Mouse (Mus musculus) CH12.LX (cell line): ENCODE results near the gene Pigf. TPM values are rescaled to one million over a fixed set of nuclear protein-coding genes. Genes with fewer than 3 reads are reported as not detected.

ENCODE experiments used
- DNase-seq: peaks from one replicate; pipeline ENCODE4 v3.0.0-alpha.2; 2013; ENCODE audit errors: extremely low read depth
- H3K27ac ChIP-seq: 2 replicates; pipeline ENCODE4 v1.5.1; 2012; ENCODE audit warnings: low read depth, mild to moderate bottlenecking, control low read depth, moderate library complexity; ENCODE audit not compliant: insufficient read depth
- H3K27me3 ChIP-seq: replicated peaks from 2 replicates; pipeline ENCODE3; 2012; ENCODE audit warnings: inconsistent platforms
- H3K36me3 ChIP-seq, 2 experiments: replicated peaks in 1 of 2; 2 replicates each; pipeline versions ENCODE3 to v1.6.1; 2012; ENCODE audit warnings: inconsistent platforms in 1 of 2, low read length in 1 of 2, mild to moderate bottlenecking in 1 of 2, mixed read lengths in 1 of 2, moderate library complexity in 1 of 2; ENCODE audit not compliant: control insufficient read depth in 1 of 2, insufficient read depth in 1 of 2
- H3K4me1 ChIP-seq, 2 experiments: 2 replicates each; pipeline ENCODE4 v1.6.1; 2012; ENCODE audit warnings: inconsistent platforms in 1 of 2, moderate library complexity in 1 of 2; ENCODE audit not compliant: insufficient read depth in 2 of 2, control insufficient read depth in 1 of 2
- H3K4me2 ChIP-seq: 2 replicates; pipeline ENCODE4 v1.6.1; 2012; ENCODE audit warnings: low read depth, mild to moderate bottlenecking, control low read depth; ENCODE audit not compliant: poor library complexity, insufficient read depth, severe bottlenecking
- H3K4me3 ChIP-seq, 3 experiments: fragments of 150-350 bp in 1 of 3; sonication (generic) in 1 of 3; replicated peaks in 1 of 3; 2 replicates each; pipeline versions ENCODE3 to v1.5.1; 2011 to 2012; ENCODE audit warnings: low read depth in 2 of 3, low read length in 2 of 3, mild to moderate bottlenecking in 2 of 3, moderate library complexity in 2 of 3, control low read depth in 1 of 3, improper control_type of control experiment in 1 of 3, inconsistent platforms in 1 of 3, mixed read lengths in 1 of 3; ENCODE audit not compliant: poor library complexity in 1 of 3
- H3K79me2 ChIP-seq: replicated peaks from 2 replicates; pipeline ENCODE4 v1.6.1; 2012; ENCODE audit warnings: mild to moderate bottlenecking, moderate library complexity; ENCODE audit not compliant: control insufficient read depth, poor library complexity, insufficient read depth, severe bottlenecking; ENCODE audit errors: extremely low read depth
- H3K9ac ChIP-seq: 2 replicates; pipeline ENCODE4 v1.6.1; 2012; ENCODE audit warnings: low read depth, mild to moderate bottlenecking, control low read depth, moderate library complexity; ENCODE audit not compliant: insufficient read depth
- H3K9me3 ChIP-seq: replicated peaks from 2 replicates; pipeline ENCODE3; 2012; ENCODE audit warnings: low read length, inconsistent platforms, mixed read lengths
- BHLHE40 ChIP-seq: IDR thresholded peaks from 2 replicates; pipeline ENCODE4 v1.6.1; 2011; ENCODE audit warnings: mild to moderate bottlenecking, low read depth, low read length, improper control_type of control experiment
- CHD1 ChIP-seq: IDR thresholded peaks from 2 replicates; pipeline ENCODE4 v1.6.1; 2012; ENCODE audit warnings: low read depth, low read length, improper control_type of control experiment, inconsistent platforms
- CTCF ChIP-seq, 2 experiments: IDR thresholded peaks in 1 of 2; conservative IDR thresholded peaks in 1 of 2; 2 replicates each; pipeline ENCODE4 v1.5.1; 2011 to 2012; ENCODE audit warnings: low read depth in 2 of 2, low read length in 2 of 2, improper control_type of control experiment in 1 of 2, inconsistent platforms in 1 of 2, mild to moderate bottlenecking in 1 of 2, moderate library complexity in 1 of 2
- E2F4 ChIP-seq: IDR thresholded peaks from 2 replicates; pipeline ENCODE4 v1.6.1; 2011; ENCODE audit warnings: low read depth, low read length, improper control_type of control experiment; ENCODE audit not compliant: insufficient replicate concordance
- ELF1 ChIP-seq: IDR thresholded peaks from 2 replicates; pipeline ENCODE4 v1.6.1; 2014; ENCODE audit warnings: low read depth, mild to moderate bottlenecking, inconsistent platforms, low read length, improper control_type of control experiment
- EP300 ChIP-seq: IDR thresholded peaks from 2 replicates; pipeline ENCODE4 v1.6.1; 2011; ENCODE audit warnings: low read length, improper control_type of control experiment
- ETS1 ChIP-seq: conservative IDR thresholded peaks from 2 replicates; pipeline ENCODE4 v1.6.1; 2012; ENCODE audit warnings: low read depth, mild to moderate bottlenecking, inconsistent platforms, low read length, improper control_type of control experiment, moderate library complexity
- GABPA ChIP-seq: IDR thresholded peaks from 2 replicates; pipeline ENCODE4 v1.6.1; 2012; ENCODE audit warnings: low read depth, low read length, improper control_type of control experiment, inconsistent platforms; ENCODE audit not compliant: insufficient replicate concordance
- HCFC1 ChIP-seq: IDR thresholded peaks from 2 replicates; pipeline ENCODE4 v1.6.1; 2012; ENCODE audit warnings: low read depth, mild to moderate bottlenecking, inconsistent platforms, low read length, improper control_type of control experiment
- IRF4 ChIP-seq: IDR thresholded peaks from 2 replicates; pipeline ENCODE4 v1.6.1; 2014; ENCODE audit warnings: low read depth, mild to moderate bottlenecking, inconsistent platforms, low read length, improper control_type of control experiment
- MAFK ChIP-seq: IDR thresholded peaks from 2 replicates; pipeline ENCODE4 v1.6.1; 2011; ENCODE audit warnings: low read length, improper control_type of control experiment; ENCODE audit not compliant: insufficient replicate concordance
- MAX ChIP-seq: IDR thresholded peaks from 2 replicates; pipeline ENCODE4 v1.6.1; 2011; ENCODE audit warnings: low read length, improper control_type of control experiment
- MAZ ChIP-seq: IDR thresholded peaks from 2 replicates; pipeline ENCODE4 v1.6.1; 2012; ENCODE audit warnings: low read depth, mild to moderate bottlenecking, inconsistent platforms, low read length, improper control_type of control experiment, moderate library complexity
- MXI1 ChIP-seq: IDR thresholded peaks from 2 replicates; pipeline ENCODE4 v1.6.1; 2011; ENCODE audit warnings: mild to moderate bottlenecking, low read depth, low read length, improper control_type of control experiment
- MYC ChIP-seq: IDR thresholded peaks from 2 replicates; pipeline ENCODE4 v1.6.1; 2011; ENCODE audit warnings: low read depth, mild to moderate bottlenecking, improper control_type of control experiment, low read length
- NRF1 ChIP-seq: IDR thresholded peaks from 2 replicates; pipeline ENCODE4 v1.6.1; 2014; ENCODE audit warnings: low read depth, mild to moderate bottlenecking, inconsistent platforms, low read length, improper control_type of control experiment, moderate library complexity
- PAX5 ChIP-seq: IDR thresholded peaks from 2 replicates; pipeline ENCODE4 v1.6.1; 2012; ENCODE audit warnings: low read length, inconsistent platforms, mixed read lengths
- POLR2A ChIP-seq: IDR thresholded peaks from 2 replicates; pipeline ENCODE4 v1.6.1; 2011; ENCODE audit warnings: low read depth, mild to moderate bottlenecking, improper control_type of control experiment, low read length
- POLR2AphosphoS2 ChIP-seq: IDR thresholded peaks from 2 replicates; pipeline ENCODE4 v1.6.1; 2011; ENCODE audit warnings: low read depth, low read length, improper control_type of control experiment
- RAD21 ChIP-seq: IDR thresholded peaks from 2 replicates; pipeline ENCODE4 v1.6.1; 2011; ENCODE audit warnings: low read depth, mild to moderate bottlenecking, low read length, improper control_type of control experiment, moderate library complexity
- RCOR1 ChIP-seq: conservative IDR thresholded peaks from 2 replicates; pipeline ENCODE4 v1.6.1; 2012; ENCODE audit warnings: low read depth, mild to moderate bottlenecking, inconsistent platforms, low read length, improper control_type of control experiment
- TBP ChIP-seq: conservative IDR thresholded peaks from 2 replicates; pipeline ENCODE4 v1.6.1; 2011; ENCODE audit warnings: low read depth, low read length, improper control_type of control experiment
- TCF12 ChIP-seq: IDR thresholded peaks from 2 replicates; pipeline ENCODE4 v1.6.1; 2014; ENCODE audit warnings: low read depth, mild to moderate bottlenecking, inconsistent platforms, low read length, improper control_type of control experiment
- UBTF ChIP-seq: IDR thresholded peaks from 2 replicates; pipeline ENCODE4 v1.6.1; 2012; ENCODE audit warnings: low read depth, mild to moderate bottlenecking, inconsistent platforms, low read length, improper control_type of control experiment, moderate library complexity
- USF1 ChIP-seq: IDR thresholded peaks from 2 replicates; pipeline ENCODE4 v1.6.1; 2014; ENCODE audit warnings: low read depth, mild to moderate bottlenecking, inconsistent platforms, low read length, improper control_type of control experiment
- USF2 ChIP-seq: conservative IDR thresholded peaks from 2 replicates; pipeline ENCODE4 v1.6.1; 2011; ENCODE audit warnings: low read depth, low read length, improper control_type of control experiment
- ZKSCAN1 ChIP-seq: IDR thresholded peaks from 2 replicates; pipeline ENCODE4 v1.6.1; 2012; ENCODE audit warnings: low read depth, inconsistent platforms, low read length, improper control_type of control experiment, borderline replicate concordance
- ZMIZ1 ChIP-seq: IDR thresholded peaks from 2 replicates; pipeline ENCODE4 v1.6.1; 2012; ENCODE audit warnings: low read depth, mild to moderate bottlenecking, inconsistent platforms, low read length, improper control_type of control experiment
- dilution Hi-C: fragments of 300-500 bp; cut with MboI; formaldehyde crosslinking; loops from 2 replicates; pipeline ENCODE4 v1.14.3; 2020; ENCODE audit warnings: low sequenced_read_pairs; ENCODE audit not compliant: extremely low pct_unique_long_range_greater_than_20kb, extremely low pct_ligation_motif_present
- in situ Hi-C: fragments of 300-500 bp; cut with MboI; formaldehyde crosslinking; loops from 3 replicates; pipeline ENCODE4 v1.14.3; 2019; ENCODE audit warnings: low sequenced_read_pairs, low pct_ligation_motif_present, low pct_unique_long_range_greater_than_20kb, mixed read lengths
- polyA plus RNA-seq: library from polyadenylated mRNA; unstranded; fragments of >175 nt; gene quantifications from 2 replicates; pipeline ENCODE4 v1.2.1, GENCODE M21; 2012; ENCODE audit warnings: low read depth; ENCODE audit not compliant: insufficient read length
- total RNA-seq, 2 experiments: library from RNA; depleted of rRNA; stranded (reverse); fragments of 300-350 nt in 1 of 2; fragments of >200 nt in 1 of 2; gene quantifications; 2 replicates each; pipeline ENCODE4 v1.2.3; 2012 to 2014

Pigf gene
- total and polyA plus RNA-seq, 3 experiments = 33.6 to 70.8 (median 37.6) TPM

- in situ Hi-C loops (no loop called here), dilution Hi-C loops (no loop called here)
- H3K36me3 ChIP-seq = peaks cover 24 to 56% of the 10 kb centered on the region in 2 experiments
- peaks cover 17% of the 10 kb centered on the region for H3K79me2 ChIP-seq
- H3K9me3 ChIP-seq = no peaks in the 10 kb centered on the region
- DNase-seq = no peak
- H3K27me3 ChIP-seq = no peaks in the 10 kb centered on the region
- H3K9ac ChIP-seq = no peak overlapping the region
- peaks cover 39 to 77% of the 10 kb centered on the region in 2 experiments for H3K4me1 ChIP-seq
- H3K4me2 ChIP-seq = no peak overlapping the region
- no peak overlapping the region for H3K27ac ChIP-seq
- no peak for TF ChIP-seq POLR2AphosphoS2
- no peak for TF ChIP-seq E2F4
- H3K4me3 ChIP-seq = no peak overlapping the region
Measured at GRCm38 (mm10) chr17:86967048-86967447, 58.2 kb downstream of the Pigf start.

DNA sequence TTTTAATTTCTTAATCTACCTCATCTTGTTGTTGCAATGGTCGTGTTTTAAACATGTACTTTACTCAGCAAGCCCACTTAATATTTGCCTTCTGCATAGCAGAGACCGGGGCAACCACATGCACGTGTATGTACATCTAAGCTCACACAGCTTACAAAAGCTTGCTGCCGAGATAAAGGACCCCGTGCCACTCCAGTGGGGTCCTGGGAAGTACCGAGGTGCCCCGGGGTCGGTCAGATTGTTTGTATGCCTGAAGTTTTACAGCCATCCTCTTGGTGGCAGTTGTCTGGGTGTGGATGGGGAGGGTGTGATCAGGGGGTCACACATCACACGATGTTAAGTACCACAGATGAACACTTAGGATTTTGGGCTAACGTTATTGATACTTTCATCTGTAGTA is 59.2 kb downstream of the Pigf start:
- no peak overlapping the region for H3K4me2 ChIP-seq
- in situ Hi-C loops (no loop called here), dilution Hi-C loops (no loop called here)
- H3K4me3 ChIP-seq = no peak overlapping the region
- H3K4me1 ChIP-seq = peaks cover 44 to 77% of the 10 kb centered on the region in 2 experiments
- H3K36me3 ChIP-seq = peaks cover 19 to 46% of the 10 kb centered on the region in 2 experiments
- DNase-seq = no peak
- H3K27me3 ChIP-seq = no peaks in the 10 kb centered on the region
- H3K79me2 ChIP-seq = peaks cover 17% of the 10 kb centered on the region
- H3K9ac ChIP-seq = no peak overlapping the region
- no peaks in the 10 kb centered on the region for H3K9me3 ChIP-seq
- TF ChIP-seq MYC = no peak
- TF ChIP-seq ETS1 = no peak
- TF ChIP-seq E2F4 = no peak
- TF ChIP-seq EP300 = no peak
- no peak for TF ChIP-seq TBP
- TF ChIP-seq HCFC1 = no peak
- TF ChIP-seq MAZ = no peak
- TF ChIP-seq USF2 = no peak
- TF ChIP-seq TCF12 = no peak
- no peak for TF ChIP-seq PAX5
- TF ChIP-seq GABPA = no peak
- TF ChIP-seq POLR2AphosphoS2 = no peak
- no peak for TF ChIP-seq RAD21
- no peak for TF ChIP-seq ZMIZ1
- no peak overlapping the region for H3K27ac ChIP-seq

DNA sequence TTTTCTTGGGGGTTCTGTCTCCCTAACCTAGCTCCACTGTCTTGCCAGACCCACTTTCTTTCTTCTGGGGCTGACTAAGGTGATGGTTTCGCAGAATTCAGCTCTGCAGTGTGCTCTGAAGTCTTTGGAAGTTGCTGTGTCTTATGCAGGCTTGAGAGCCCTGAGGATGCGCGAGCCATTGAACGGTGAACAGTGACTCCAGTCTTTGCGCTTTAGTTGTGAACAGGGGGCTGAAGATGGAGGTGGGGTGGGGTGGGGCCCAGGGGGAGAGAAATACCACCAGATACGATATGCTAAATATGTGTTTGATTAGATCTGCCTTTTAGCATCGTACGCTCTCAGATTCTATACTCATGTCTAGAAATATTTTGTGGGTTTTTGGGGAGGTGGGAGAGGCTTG is 60.1 kb downstream of the Pigf start:
- Histone ChIP-seq H3K27me3 (no peaks in the 10 kb centered on the region), H3K4me2 (peak overlapping the region; percentile 69), H3K9me3 (no peaks in the 10 kb centered on the region), H3K79me2 (peaks cover 17% of the 10 kb centered on the region), H3K36me3 (peaks cover 10 to 37% of the 10 kb centered on the region in 2 experiments), H3K27ac (peak overlapping the region; percentile 44; the same call in 1 of the 2 replicates), H3K9ac (peak overlapping the region; percentile 71), H3K4me3 (peak overlapping the region; percentile 88 to 91 (median 90)), H3K4me1 (peaks cover 43 to 77% of the 10 kb centered on the region in 2 experiments)
- in situ Hi-C loops = no loop called here
- dilution Hi-C loops = no loop called here
- DNase-seq = no peak
- no peak for TF ChIP-seq MAFK
- no peak for TF ChIP-seq CHD1
- no peak for TF ChIP-seq ELF1
- no peak for TF ChIP-seq PAX5
- TF ChIP-seq TBP = no peak
- no peak for TF ChIP-seq NRF1
- TF ChIP-seq POLR2A = no peak
- TF ChIP-seq MXI1 = no peak
- no peak for TF ChIP-seq E2F4
- TF ChIP-seq RCOR1 = no peak
- TF ChIP-seq USF1 = no peak
- TF ChIP-seq IRF4 = no peak
- no peak for TF ChIP-seq BHLHE40
- no peak for TF ChIP-seq UBTF
- no peak for TF ChIP-seq CTCF (conservative IDR thresholded peaks at IDR 0.05 in 1 of 2, IDR thresholded peaks at IDR 0.05 in 1 of 2; ENCODE audit: low read depth in 2 of 2, low read length in 2 of 2)
- no peak for TF ChIP-seq ZKSCAN1
- TF ChIP-seq MAX = no peak
